Mouse (Mus musculus): Measurements from ENCODE around the gene Ifitm7. TPM values are rescaled to one million over a fixed set of nuclear protein-coding genes. Genes with fewer than 3 reads are reported as not detected.

The Ifitm7 gene
- not detected for polyA plus RNA-seq (2017; shearing (Covaris generic))

GRCm38 (mm10) chr16:13986574-13987478 lies at the start of gene Ifitm7, which contains the start of gene 2900011O08Rik:
Ifitm7 (minus strand) TSS chr16:13986888.
2900011O08Rik (plus strand) TSS chr16:13986604.

Other genes with a start within 250 kb of the Ifitm7 start
- gene Rrn3, start 206.2 kb downstream of the Ifitm7 start, polyA plus RNA-seq (2017; shearing (Covaris generic)) = 47.7 TPM
- 182 TPM for gene Ntan1, start 168.0 kb downstream of the Ifitm7 start, polyA plus RNA-seq (2017; shearing (Covaris generic))
- gene Pdxdc1, start 83.8 kb downstream of the Ifitm7 start, polyA plus RNA-seq (2017; shearing (Covaris generic)) = 42.7 TPM
- gene Mpv17l, start 83.7 kb downstream of the Ifitm7 start, polyA plus RNA-seq (2017; shearing (Covaris generic)) = 0.67 TPM
- gene 2900011O08Rik, start 284 bp downstream of the Ifitm7 start, polyA plus RNA-seq (2017; shearing (Covaris generic)) = not detected
- gene Nde1, start 176.4 kb upstream of the Ifitm7 start, polyA plus RNA-seq (2017; shearing (Covaris generic)) = 106 TPM
- gene Marf1, start 176.5 kb upstream of the Ifitm7 start, polyA plus RNA-seq (2017; shearing (Covaris generic)) = 7.3 TPM